Comparison of ENCODE assay signal across 11 mouse cellular contexts in genomic region chr9:83351171-83351570, GRCm38 (mm10).
DNase-seq lines count a peak whose midpoint lies in the region; ATAC-seq lines count a peak whose summit lies in the region.
"Had no signal": no experiment of that assay in that cellular context is flagged by ENCODE, and none has a peak within 500 bp of the region (broad histone marks: within the 10 kb centered on the region; RNA-seq: fewer than 3 reads in every experiment).

No protein-coding gene starts in this region.

- H3K27me3 ChIP-seq in heart, embryonic 13.5 days (replicated peaks) = 0 out of 2 replicates have a peak, but pooled peaks cover 4% of the 10 kb centered on the region
- no peaks in the 10 kb centered on the region for H3K27me3 ChIP-seq in limb, embryonic 10.5 days (ENCODE audit: low read depth, poor library complexity, severe bottlenecking)
- H3K27me3 ChIP-seq: liver, embryonic 15.5 days; neural tube, embryonic 12.5 days had no signal

- no peaks in the 10 kb centered on the region for H3K36me3 ChIP-seq in heart, embryonic 13.5 days
- H3K36me3 ChIP-seq in limb, embryonic 10.5 days = no peaks in the 10 kb centered on the region
- H3K36me3 ChIP-seq: liver, embryonic 15.5 days; neural tube, embryonic 12.5 days had no signal

- no peaks in the 10 kb centered on the region for H3K9me3 ChIP-seq in heart, embryonic 13.5 days
- no peaks in the 10 kb centered on the region for H3K9me3 ChIP-seq in limb, embryonic 10.5 days (replicated peaks)
- H3K9me3 ChIP-seq: liver, embryonic 15.5 days; neural tube, embryonic 12.5 days had no signal

- DNase-seq in heart, adult 8-10 months (ENCODE audit: low spot score) = no peak
- peak; percentile 30 to 43 for DNase-seq in kidney, postnatal 4 days
- no peak for DNase-seq in kidney, adult 8-10 months
- peak; percentile 17 for DNase-seq in embryo, embryonic 10.5 days (ENCODE audit: low spot score)
- DNase-seq in limb, embryonic 10.5 days (ENCODE audit: low spot score) = peak; percentile 38
- no peak for DNase-seq in right cerebral cortex, postnatal 10 days (ENCODE audit: low spot score in 2 of 2)
- DNase-seq in thymus, postnatal 4 days = no peak

- H3K9ac ChIP-seq in heart, embryonic 13.5 days = no peak overlapping the region
- H3K9ac ChIP-seq: liver, embryonic 15.5 days; neural tube, embryonic 12.5 days had no signal

- peaks cover 34% of the 10 kb centered on the region for H3K4me1 ChIP-seq in heart, embryonic 13.5 days
- peaks cover 32% of the 10 kb centered on the region for H3K4me1 ChIP-seq in limb, embryonic 10.5 days
- H3K4me1 ChIP-seq: liver, embryonic 15.5 days had no signal

- no peak for ATAC-seq in heart, embryonic 13.5 days (ENCODE audit: extremely low read depth, insufficient number of reproducible peaks, low FRiP score, low TSS enrichment)
- ATAC-seq: activated CD4-positive, CD25-positive, alpha-beta regulatory T cell, adult 4 months had no signal

- H3K4me3 ChIP-seq in heart, embryonic 13.5 days = no peak overlapping the region
- no peak overlapping the region for H3K4me3 ChIP-seq in limb, embryonic 10.5 days
- H3K4me3 ChIP-seq: liver, embryonic 15.5 days; neural tube, embryonic 12.5 days had no signal

- peak overlapping the region; percentile 59 for H3K27ac ChIP-seq in heart, embryonic 13.5 days (replicated peaks)
- peak overlapping the region; percentile 66 for H3K27ac ChIP-seq in limb, embryonic 10.5 days
- H3K27ac ChIP-seq: liver, embryonic 15.5 days; neural tube, embryonic 12.5 days had no signal

- 57% methylated on average over 5 of the region's 5 CpGs for WGBS in heart, embryonic 13.5 days
- 63% methylated on average over 5 of the region's 5 CpGs for WGBS in limb, embryonic 10.5 days

- H3K4me2 ChIP-seq in heart, embryonic 13.5 days = no peak overlapping the region
- H3K4me2 ChIP-seq: liver, embryonic 15.5 days; neural tube, embryonic 12.5 days had no signal

Comparison
In these comparisons a context has a peak if more than half of its experiments do, and no peak if none do; other contexts are left out.
1. DNase-seq: peak in kidney, postnatal 4 days (2 of 2), embryo, embryonic 10.5 days (single experiment) and limb, embryonic 10.5 days (single experiment); none in heart, adult 8-10 months (single experiment), kidney, adult 8-10 months (0 of 2), right cerebral cortex, postnatal 10 days (0 of 2) and thymus, postnatal 4 days (single experiment).